Mouse (Mus musculus) urinary bladder, postnatal 10 days (tissue): ENCODE measurements around the gene Gm572.
A peak's percentile ranks its signal among the peaks of the same experiment; 100 is the strongest.

Experiments used
- DNase-seq: peaks from one replicate; pipeline ENCODE4 v3.0.0; 2022; ENCODE audit warnings: low spot score

Gene Gm572

DNA sequence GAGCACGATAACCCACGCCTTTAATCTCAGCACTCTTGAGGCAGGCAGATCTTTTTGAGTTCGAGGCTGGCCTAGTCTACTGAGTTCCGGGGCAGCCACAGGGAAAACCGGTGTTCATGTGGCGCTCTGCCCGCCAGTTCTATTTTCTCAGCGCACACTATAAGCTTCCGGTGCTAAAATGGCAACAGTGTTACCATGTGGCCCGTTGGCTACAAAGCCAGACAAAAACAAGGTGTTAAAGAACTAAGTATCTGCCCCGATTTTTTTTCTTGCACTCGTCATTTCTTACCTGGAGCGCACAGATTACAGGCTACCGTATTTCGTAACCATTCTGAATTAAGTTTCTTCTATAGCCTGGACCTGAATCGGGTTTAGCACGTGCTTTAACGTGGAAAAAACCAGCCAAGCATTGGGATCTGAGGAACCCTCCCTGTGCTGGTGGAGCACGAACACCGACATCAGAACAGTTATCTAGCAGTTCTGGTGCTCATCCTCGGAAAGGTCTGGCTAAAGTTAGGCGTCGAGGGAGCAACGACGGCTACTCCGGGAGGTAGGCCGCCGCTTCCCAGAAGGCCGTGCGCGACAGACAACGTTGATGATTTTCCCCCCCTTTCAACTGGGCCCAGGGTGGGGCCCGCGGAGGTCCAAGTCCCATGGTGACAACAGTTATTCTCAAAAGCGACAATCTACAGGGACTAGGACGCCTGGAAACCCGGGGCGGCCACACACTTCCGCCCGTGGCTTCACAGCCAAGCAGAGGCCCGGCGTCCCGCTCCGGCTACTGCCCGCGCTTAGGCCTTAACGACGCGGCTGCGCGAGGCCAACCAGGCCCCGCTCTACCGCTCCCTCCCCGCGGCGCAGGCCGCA lies 17.1 kb upstream of the Gm572 start:
- DNase-seq = no peak

DNA sequence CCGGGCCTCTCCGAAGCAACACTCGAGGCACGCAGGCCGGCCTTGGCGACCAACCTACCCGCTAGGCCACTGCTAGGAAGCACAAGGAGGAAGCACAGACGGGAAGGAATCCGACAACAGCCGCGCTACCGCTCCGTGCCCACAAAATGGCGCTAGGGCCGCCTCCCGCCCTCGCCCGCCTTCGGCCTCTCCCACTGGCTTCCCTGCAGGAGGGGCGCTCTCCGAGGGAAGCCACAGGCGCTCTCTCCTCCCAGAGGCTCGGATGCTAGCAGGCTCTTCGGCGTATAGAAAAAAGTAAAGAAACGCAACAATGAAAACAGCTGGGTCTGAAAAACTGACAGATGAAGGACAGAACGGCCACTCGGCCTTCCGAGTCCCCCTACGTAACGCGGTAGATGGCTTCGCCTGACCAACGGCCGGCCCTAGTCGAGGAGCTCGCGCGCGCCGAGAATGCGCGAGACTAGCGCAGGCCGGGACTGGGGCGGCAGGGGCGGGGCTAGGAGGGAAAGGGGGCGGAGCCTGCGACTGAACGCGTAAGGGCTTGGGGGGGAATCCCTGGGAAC lies 16.4 kb upstream of the Gm572 start, which contains the start of gene Tardbp:
TSS of gene Tardbp (minus strand) at position 397 of the 563 bp plus-strand sequence.
- peak; percentile 94 for DNase-seq

DNA sequence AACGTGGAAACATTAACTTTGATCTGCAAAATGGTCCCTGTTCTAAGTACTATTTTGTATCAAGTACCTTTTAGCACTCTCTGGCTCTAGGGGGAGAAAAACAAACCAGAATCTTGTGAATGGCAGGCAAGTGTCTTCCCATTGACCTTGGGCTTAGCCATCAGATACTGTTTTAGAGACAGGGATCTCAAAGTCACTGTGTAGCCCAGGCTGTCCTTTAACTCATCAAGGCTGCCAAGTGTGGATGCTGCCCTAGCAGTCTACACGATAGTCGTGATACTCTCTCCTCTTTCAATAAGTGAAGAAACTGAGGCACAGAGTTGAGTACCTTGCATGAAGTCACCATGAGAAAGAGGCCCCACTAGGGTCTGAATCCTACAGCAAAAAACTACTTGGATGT lies 15.9 kb upstream of the Gm572 start:
- no peak for DNase-seq

DNA sequence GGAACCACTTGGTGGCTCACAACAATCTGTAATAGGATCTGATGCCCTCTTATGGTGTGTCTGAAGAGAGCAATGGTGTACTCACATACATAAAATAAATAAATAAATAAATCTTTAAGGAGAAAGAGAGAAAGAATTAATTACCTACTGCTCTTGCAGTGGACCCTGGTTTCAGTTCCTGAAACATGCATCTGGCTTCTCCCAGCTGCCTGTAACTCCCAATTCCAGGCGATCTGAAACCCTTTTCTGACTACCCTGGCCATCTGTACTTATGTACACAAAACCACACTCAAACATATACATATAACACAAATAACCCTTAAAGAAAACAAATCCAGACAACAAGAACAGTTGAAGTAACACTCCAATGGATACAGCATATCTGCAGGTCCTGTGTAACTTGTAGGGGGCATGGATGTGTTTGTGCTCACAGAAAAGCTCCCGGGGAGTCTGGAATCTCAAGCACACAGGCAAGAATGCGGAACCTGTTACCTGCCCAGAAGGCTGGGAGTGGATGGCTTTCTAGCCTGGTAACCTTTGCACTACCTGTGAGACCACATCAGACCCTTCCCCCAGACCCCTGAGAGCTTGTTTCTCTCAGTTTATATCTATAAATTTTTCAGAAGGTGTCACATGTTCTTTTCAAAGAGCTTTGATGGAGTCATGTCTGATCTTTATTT lies 11.0 kb upstream of the Gm572 start:
- no peak for DNase-seq

DNA sequence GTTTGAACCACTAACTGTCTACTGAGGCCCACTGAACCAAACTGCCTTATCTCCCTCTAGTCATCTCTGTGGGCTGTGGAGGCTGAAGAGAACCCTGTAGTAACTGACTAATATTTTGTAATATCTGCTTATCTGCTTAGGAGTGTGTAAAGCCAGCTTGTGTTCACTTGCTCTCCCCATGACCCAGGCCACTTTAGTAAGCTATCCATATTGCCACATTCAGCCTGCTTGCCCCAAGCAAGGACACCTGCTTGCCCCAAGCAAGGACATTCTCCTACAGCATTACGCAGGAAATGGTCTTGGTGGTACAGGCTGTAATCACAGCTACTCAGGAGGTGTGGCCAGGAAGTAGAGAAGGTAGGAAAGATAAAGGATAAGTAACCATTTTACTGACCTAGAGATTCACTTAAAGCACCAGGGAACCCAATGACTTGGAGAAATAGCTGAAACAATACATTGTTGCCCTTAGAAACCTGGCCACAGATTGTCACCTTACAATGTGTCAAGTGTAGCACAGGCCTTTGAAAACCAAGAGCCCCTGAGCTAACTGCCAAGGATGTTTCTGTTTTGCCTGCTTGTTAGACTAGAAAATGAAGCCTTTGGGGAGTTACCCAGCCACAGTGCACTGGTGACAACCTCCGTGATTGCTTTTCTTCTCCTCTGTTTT lies 9.6 kb upstream of the Gm572 start:
- DNase-seq = no peak

DNA sequence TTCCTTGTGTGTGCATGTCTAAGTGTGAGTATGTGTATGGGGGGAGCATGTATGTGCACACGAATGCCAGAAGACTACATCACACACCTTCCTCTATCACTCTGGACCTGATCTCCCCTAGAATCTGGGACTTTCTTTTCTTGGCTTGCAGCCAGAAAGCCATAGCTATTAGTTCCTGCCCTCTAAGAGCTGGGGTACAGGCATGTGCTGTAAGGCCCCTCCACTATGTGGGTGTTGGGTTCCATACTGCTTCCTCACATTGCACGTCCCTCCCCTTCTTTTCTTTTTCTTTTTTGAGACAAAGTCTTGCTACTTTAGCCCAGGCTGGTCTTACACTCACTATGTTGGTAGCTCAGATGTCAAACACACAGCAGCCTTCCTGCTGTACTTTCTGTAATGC lies 7.8 kb upstream of the Gm572 start:
- no peak for DNase-seq

DNA sequence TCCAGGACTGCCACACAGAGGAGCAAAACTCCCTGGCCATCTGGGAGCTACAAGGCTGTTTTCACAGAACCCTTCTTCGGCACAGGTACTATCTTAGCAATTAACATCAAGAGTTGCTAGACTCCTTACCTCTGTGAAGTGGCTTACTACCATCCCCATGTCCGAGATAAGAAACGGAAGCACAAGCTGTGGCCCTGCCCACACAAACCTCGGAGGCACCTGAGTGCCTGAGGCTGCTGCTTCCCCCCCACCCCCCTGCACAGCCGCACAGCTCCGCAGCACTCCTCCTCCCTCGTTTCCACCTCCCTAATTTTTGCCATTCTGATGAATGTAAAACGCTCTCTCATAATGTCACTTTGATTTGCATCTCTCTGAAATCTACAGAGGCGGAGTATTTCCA lies 4.8 kb upstream of the Gm572 start:
- DNase-seq = no peak

DNA sequence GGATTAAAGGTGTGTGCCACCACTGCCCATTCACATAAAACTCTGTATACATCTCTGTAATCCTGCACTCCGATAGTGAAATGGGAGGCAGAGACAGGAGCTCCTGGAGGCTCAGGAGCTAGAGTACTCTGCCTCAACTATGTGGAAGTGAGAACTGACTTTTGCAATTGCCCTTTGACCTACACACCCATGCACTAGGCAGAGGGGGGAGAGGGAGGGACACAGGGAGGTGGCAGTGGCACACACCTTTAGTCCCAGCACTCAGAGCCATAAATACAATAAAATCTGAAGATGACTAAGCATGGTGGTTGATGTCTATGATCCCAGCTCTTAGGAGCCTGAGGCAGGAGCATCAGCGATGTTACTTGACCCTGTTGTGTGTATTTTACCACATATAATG lies 3.7 kb upstream of the Gm572 start:
- DNase-seq = no peak

DNA sequence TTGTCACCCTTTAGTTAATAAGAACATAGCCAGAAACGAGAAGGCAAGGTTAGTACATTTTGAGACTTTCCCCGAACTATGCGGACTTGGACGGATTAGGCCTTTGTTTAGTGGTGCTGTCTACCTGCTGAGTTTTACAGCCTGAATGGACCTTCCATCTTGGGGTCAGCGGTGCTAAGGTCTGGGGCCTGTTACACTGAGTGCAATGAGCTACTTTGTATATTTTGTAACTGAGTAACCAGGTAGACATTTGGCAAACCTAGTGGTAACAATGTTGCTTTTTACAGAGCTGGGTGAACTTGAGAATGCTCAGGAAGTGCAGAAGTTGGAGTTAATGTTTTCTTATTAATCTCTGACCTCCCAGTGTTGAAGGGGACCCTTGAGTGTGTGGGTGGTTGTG lies 2.0 kb upstream of the Gm572 start:
- no peak for DNase-seq

DNA sequence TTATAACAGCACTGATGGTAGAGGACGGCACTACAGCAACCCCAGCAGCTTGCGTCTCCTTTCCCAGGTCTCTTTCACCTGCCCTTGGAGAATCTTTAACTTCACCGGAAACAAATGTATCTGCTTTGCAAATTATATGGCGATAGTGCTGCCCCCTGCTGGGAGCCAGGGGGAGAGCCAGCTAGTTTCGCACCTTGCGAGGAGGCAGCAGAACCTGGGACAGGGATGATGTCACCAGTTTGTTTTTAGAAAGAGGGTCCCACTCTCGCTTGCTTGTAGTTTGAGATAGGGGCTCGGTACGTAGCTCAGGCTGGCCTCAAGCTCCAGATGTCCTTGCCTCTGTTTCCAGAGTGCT lies 1.0 kb downstream of the Gm572 start:
- no peak for DNase-seq

DNA sequence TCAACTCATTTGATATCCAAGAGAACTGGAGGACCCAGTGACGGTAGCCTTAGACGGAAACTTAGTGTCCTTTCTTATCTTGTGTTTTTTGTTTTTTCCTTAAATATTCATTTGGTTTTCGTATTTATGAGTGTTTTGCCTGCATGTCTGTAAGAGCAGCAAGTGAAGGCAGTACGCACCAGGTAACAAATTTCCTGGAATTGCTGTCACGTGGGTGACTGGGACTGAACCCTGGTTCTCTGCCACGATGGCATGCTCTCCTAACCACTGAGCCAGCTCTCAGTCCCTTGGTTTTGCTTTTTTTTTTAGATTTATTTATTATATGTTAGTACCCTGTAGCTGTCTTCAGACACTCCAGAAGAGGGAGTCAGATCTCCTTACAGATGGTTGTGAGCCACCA lies 1.8 kb downstream of the Gm572 start:
- DNase-seq = no peak

DNA sequence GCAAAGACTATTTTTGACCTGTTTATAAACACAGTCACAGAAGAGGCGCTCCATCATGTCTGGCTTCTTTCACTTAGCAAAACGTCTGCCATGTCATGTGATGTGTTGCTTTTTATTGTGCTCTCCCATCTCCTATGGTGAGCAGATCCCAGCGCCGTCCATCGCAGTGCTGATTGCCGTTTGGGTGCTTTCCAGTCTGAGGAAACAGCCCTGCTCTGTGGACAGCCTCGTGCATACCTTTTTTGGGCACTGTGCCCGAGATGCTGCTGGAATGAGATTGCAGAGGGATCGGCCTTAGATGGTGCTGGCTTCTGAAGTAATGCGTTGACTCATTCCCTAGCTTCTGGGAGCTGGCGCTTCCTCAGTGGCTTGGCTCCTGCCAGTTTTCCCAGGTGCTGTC lies 3.5 kb downstream of the Gm572 start:
- DNase-seq = no peak

DNA sequence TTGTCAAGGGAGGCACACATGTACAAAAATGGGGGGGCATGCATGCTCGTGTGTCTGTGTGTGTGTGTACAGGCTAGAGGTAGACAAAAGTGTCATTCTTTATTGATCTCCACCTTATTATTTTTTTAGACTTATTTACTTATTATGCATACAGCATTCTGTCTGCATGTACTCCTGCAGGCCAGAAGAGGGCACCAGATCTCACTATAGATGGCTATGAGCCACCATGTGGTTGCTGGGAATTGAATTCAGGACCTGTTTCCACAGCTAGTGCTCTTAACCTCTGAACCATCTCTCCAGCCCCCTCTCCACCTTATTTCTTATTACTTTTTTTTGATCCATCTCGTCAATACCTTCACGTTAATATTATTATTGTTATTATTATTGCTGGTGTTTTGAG lies 6.2 kb downstream of the Gm572 start:
- no peak for DNase-seq

DNA sequence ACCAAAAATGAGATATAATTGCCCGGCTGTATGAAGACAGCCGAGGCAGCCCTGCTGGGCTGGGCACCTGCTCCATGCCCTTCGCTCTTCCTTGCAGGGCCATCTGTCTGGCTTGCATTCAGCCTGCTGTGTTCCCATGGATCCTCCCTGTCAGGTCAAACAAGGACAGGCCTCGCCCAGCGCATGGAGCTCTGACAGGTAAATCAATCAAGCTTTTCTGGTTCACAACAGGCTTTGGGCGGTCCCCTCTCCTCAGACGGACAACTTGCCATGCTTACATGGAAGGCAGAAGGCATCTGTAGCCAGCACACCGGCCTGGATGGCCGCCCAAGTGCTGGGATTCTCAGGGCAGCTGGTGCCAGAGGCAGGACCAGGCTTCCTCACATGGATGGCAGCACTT lies 7.9 kb downstream of the Gm572 start:
- DNase-seq = no peak

DNA sequence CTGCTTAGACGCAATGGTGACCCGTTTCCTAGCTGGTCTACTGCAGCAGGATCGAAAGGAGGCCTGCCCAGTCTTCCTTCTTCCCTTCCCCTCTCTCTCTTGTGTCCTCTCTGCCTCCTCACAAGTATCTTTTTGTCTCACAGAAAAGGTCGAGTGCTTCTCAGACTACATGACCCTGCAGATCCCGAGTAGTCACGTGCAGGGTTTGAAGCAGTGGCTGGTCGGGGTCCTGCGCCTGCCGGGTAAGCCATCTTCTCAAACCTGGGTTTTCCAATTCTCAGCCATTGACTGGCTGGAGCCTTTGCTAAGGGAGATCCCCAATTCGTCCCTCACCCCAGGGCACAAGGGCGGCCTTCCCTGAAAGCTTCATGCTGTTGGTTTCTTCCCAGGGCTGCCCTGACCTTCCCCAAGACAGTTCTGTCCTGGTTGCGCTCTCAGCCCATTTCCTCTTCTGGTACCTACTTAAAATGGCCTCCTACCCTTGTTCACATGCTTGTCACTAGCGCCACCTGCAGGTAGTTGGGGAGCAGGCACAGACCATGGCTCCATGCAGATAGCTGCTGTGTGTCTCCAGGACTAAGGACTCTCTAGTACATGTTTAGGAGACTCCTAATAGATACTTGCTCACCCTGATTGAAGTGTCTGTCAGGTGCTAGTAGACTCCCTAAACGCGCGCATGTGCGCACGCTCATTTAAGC lies 11.7 kb downstream of the Gm572 start:
- DNase-seq = no peak

DNA sequence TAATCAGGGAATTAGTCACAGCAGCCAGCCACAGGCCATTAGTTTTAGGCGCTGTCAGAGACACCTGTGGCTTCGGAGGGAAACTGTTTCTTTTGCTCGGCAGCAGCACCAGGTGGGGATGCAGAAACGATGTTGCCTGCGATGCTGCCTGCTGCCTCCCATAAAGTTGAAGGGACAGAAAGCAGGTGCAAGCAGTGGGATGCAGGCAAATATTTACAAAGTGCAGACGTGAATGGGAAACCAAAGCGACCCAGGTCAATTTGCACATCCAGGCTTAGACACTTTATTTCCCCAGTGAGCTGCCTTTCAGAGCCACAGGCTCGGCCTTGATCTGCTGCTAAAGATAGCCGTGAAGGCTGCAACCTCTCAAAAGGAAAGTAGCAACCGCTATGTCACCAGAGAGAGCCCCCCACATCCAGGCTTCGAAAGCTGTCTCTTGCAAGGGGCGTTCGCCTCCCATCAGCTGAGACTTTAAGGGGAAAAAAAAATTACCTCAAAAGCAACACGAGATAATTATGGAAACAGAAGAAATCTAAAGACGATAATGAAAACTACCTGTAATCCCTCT lies 13.7 kb downstream of the Gm572 start:
- no peak for DNase-seq

DNA sequence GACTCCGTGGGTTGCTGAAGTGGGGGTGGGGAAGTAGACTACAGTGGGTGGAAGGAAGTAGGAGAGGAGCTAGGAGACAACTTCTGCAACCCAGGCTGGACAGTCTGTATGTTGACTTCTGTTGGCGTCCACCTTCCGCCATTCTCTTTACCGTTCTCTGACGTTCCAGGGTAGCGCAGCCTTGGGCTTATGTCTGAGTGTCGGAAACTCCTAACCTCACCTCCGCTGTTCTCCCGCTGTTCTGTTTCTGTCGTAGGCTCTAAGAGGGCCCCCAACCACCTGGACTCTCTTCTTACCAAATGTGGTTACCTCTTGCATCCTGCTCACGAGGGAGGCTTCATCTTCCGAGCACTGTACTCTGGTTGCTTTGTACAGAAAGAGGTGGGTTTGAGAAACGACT lies 14.7 kb downstream of the Gm572 start:
- no peak for DNase-seq

DNA sequence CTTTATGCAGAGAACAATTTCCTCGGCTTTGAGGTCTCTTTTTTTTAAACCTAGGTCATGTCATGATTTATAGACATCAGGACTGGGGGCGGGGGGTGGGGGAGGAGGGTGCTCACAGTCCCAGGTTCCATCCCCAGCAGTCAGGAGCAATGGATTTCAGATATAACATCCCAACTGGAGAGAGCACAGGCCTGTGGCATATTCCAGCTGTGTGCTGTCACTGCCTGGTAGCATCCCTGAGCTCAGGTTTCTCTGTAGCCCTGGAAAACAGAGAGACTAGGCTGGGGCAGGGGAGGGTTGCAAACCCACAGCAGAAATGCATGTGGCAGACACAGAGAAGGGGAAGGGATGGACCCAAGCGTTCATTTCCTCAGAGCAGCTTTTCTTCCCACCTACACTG lies 17.1 kb downstream of the Gm572 start:
- DNase-seq = no peak

DNA sequence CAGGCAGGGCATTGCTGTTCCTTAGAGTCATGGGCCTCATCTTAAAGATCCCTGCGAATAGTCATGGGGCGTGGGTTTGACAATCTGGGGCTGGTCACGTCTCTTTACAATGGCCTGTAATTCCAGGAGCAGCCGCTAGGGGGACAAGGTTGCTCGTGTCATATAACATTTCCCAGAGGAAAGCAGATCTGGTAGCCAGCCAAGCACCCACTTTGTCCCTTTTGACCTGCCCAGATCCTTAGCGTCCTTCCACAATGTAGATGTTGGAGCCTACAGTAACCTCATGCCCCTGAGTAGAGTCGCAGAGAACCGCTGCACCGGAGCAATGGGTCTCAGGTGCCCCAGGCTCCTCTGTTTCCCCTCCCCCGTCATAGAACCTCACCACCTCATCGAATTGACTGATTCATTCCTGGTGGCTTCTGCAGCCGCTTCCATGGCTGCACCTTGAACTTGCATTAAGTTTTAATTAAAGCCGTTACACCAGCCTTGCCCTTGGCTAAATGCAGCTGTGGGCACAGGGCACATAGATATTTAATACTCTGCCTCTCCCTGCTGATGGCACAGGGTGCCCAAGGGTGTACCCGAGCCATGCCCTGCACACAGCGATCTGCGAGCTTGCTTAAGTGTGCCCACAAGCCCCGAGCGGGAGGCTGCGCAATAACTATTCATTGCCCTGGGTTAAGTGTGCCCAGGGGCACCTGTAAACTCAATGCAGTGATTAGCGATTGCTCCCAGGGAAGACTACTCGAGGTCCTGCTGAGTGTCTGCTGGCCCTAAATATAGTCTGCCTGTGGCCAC lies 19.2 kb downstream of the Gm572 start:
- DNase-seq = no peak

DNA sequence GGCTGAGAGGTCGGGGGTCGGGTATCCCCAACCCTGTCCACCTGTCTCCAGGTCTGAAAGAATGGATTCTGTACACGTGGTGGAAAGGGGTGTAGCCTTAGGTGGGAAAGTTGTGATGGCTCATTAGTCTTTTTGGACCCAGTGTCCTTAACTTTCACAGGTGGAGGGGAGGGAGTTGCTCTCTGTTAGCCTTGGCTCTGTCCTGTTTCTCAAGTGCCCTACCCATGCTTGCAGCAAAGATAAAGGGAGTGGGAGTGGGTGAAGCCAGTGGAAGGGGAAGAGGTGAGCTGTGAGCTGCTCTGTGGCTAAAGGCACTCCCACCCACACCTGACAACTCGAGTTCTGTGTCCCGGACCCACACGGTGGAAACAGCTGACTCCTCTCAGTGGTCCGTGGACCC lies 20.2 kb downstream of the Gm572 start:
- DNase-seq = no peak

DNA sequence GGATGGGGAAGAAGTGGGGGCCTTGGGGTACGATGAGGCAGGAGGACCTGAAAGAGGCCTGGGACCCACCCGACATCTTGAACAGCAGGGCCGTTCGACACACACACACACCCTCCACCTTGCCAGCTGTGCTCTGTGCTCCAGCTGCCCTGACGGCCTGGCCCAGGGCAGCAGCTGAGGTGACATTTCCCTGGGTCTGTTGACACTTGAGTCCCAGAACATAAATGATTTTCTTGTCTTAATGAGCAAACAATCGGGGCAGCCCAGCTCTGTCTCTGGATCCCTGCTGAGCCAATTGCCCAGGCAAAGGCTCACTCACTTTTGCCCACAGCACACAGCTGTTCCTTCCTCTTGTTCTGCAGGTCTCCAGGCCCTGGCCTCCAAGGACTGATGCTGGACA lies 20.9 kb downstream of the Gm572 start:
- DNase-seq = no peak
